In genomic region chr9:108577025-108577424, GRCm38 (mm10) we compare ENCODE assay signal across 11 mouse cellular contexts. TPM values are rescaled to one million over a fixed set of nuclear protein-coding genes. Genes with fewer than 3 reads are reported as not detected.
DNase-seq lines count a peak whose midpoint lies in the region; ATAC-seq and TF ChIP-seq lines count a peak whose summit lies in the region.
"Had no signal": no experiment of that assay in that cellular context is flagged by ENCODE, and none has a peak within 500 bp of the region (broad histone marks: within the 10 kb centered on the region; RNA-seq: fewer than 3 reads in every experiment).

No protein-coding gene starts in this region.

- no peak for TF ChIP-seq EP300 in lung, postnatal 0 days (IDR thresholded peaks at IDR 0.05)
- no peak for TF ChIP-seq EP300 in stomach, postnatal 0 days (optimal IDR thresholded peaks at IDR 0.05)

- ATAC-seq in lung, postnatal 0 days: no peak
- ATAC-seq in limb, embryonic 15.5 days (ENCODE audit: insufficient number of reproducible peaks, low FRiP score, low TSS enrichment, low read depth): no peak
- ATAC-seq in stomach, postnatal 0 days (ENCODE audit: low FRiP score, low TSS enrichment): no peak

- no peak for TF ChIP-seq POLR2A in lung, adult 2 months (IDR thresholded peaks at IDR 0.05; ENCODE audit: borderline replicate concordance, extremely low read depth, low read depth, low read length)

- H3K9ac ChIP-seq in lung, postnatal 0 days (replicated peaks; ENCODE audit: low read depth): no peak overlapping the region
- no peak overlapping the region for H3K9ac ChIP-seq in limb, embryonic 15.5 days
- H3K9ac ChIP-seq in stomach, postnatal 0 days (ENCODE audit: low read length): peak overlapping the region; percentile 43; the same call in 1 of the 2 replicates

- peaks cover 5% of the 10 kb centered on the region for H3K36me3 ChIP-seq in lung, postnatal 0 days (ENCODE audit: insufficient read depth, low read length)
- H3K36me3 ChIP-seq in limb, embryonic 15.5 days: peaks cover 48% of the 10 kb centered on the region
- H3K36me3 ChIP-seq in stomach, postnatal 0 days (ENCODE audit: control insufficient read depth, insufficient read depth, low read length): peaks cover 15% of the 10 kb centered on the region

- 49% methylated on average over 6 of the region's 6 CpGs for WGBS in lung, postnatal 0 days
- 53% methylated on average over 6 of the region's 6 CpGs for WGBS in lung, adult 2 months
- WGBS in limb, embryonic 15.5 days: 43% methylated on average over 6 of the region's 6 CpGs
- 36% methylated on average over 6 of the region's 6 CpGs for WGBS in stomach, postnatal 0 days

- peak; percentile 29 for DNase-seq in cerebellum, adult 9-11 months
- DNase-seq in cerebellum, adult 11 months: no peak
- DNase-seq in lung, postnatal 0 days (ENCODE audit: low spot score): no peak
- DNase-seq in lung, adult 2 months: no peak
- no peak for DNase-seq in stomach, postnatal 0 days (ENCODE audit: low spot score)
- no peak for DNase-seq in thymus, adult 18-20 months
- no peak for DNase-seq in ovary, postnatal 36 days (ENCODE audit: low spot score)
- DNase-seq: kidney, postnatal 4 days; lung, postnatal 4 days; right cerebral cortex, postnatal 4 days had no signal

- TF ChIP-seq CTCF in lung, postnatal 0 days (IDR thresholded peaks at IDR 0.05): no peak
- no peak for TF ChIP-seq CTCF in lung, adult 2 months (IDR thresholded peaks at IDR 0.05; ENCODE audit: insufficient read depth, low read length)
- no peak for TF ChIP-seq CTCF in stomach, postnatal 0 days (IDR thresholded peaks at IDR 0.05; ENCODE audit: low read depth)

- H3K4me1 ChIP-seq in lung, postnatal 0 days (ENCODE audit: insufficient read depth, low read depth, low read length): 0 out of 2 replicates have a peak, but pooled peaks cover 6% of the 10 kb centered on the region
- peaks cover 4% of the 10 kb centered on the region for H3K4me1 ChIP-seq in lung, adult 2 months (ENCODE audit: control insufficient read depth, insufficient read depth, low read length)
- peaks cover 48% of the 10 kb centered on the region for H3K4me1 ChIP-seq in limb, embryonic 15.5 days
- H3K4me1 ChIP-seq in stomach, postnatal 0 days (replicated peaks; ENCODE audit: control insufficient read depth, insufficient read depth): 0 out of 2 replicates have a peak, but pooled peaks cover 2% of the 10 kb centered on the region

- H3K4me3 ChIP-seq in lung, postnatal 0 days (ENCODE audit: low read depth, low read length): no peak overlapping the region
- H3K4me3 ChIP-seq in lung, adult 2 months (replicated peaks; ENCODE audit: extremely low read depth, low read depth, low read length): no peak overlapping the region
- peak overlapping the region; percentile 73 for H3K4me3 ChIP-seq in limb, embryonic 15.5 days
- no peak overlapping the region for H3K4me3 ChIP-seq in stomach, postnatal 0 days (ENCODE audit: low read depth, low read length)

- no peak overlapping the region for H3K27ac ChIP-seq in lung, postnatal 0 days (ENCODE audit: low read length)
- H3K27ac ChIP-seq in limb, embryonic 15.5 days: peak overlapping the region; percentile 93; the same call in 1 of the 2 replicates
- no peak overlapping the region for H3K27ac ChIP-seq in stomach, postnatal 0 days (replicated peaks)

- H3K4me2 ChIP-seq in lung, postnatal 0 days (replicated peaks; ENCODE audit: low read depth, low read length): peak overlapping the region; percentile 95; the same call in 1 of the 2 replicates
- peak overlapping the region; percentile 69 for H3K4me2 ChIP-seq in limb, embryonic 15.5 days
- H3K4me2 ChIP-seq in stomach, postnatal 0 days (replicated peaks; ENCODE audit: low read depth): peak overlapping the region; percentile 78

- no peaks in the 10 kb centered on the region for H3K9me3 ChIP-seq in lung, postnatal 0 days (ENCODE audit: low read length)
- no peaks in the 10 kb centered on the region for H3K9me3 ChIP-seq in limb, embryonic 15.5 days
- no peaks in the 10 kb centered on the region for H3K9me3 ChIP-seq in stomach, postnatal 0 days (ENCODE audit: control insufficient read depth, low read length)

- H3K27me3 ChIP-seq in lung, postnatal 0 days (replicated peaks; ENCODE audit: insufficient read depth, low read length): no peaks in the 10 kb centered on the region
- H3K27me3 ChIP-seq in limb, embryonic 15.5 days: no peaks in the 10 kb centered on the region
- H3K27me3 ChIP-seq in stomach, postnatal 0 days (ENCODE audit: control insufficient read depth, insufficient read depth, low read length): no peaks in the 10 kb centered on the region

RNA-seq across cellular contexts. Expression of gene Wdr6, which starts 1.5 kb away (rescaled TPM):
- 36.6 and 39.5 TPM in 2 replicates for polyA plus RNA-seq in lung, postnatal 0 days (2015; fragmentation: Nextera tagmentation; extraction: Ambion mirVana)
- polyA plus RNA-seq in lung, adult 2 months (2012; rRNA removed): 58.7 and 67.6 TPM in 2 replicates
- 89.6 and 95.0 TPM in 2 replicates for polyA plus RNA-seq in limb, embryonic 15.5 days (2015; fragmentation: Nextera tagmentation; extraction: Ambion mirVana)
- polyA plus RNA-seq in stomach, postnatal 0 days (2015; fragmentation: Nextera tagmentation; extraction: Ambion mirVana): 23.2 and 25.5 TPM in 2 replicates

RNA-seq across cellular contexts. Expression of gene Dalrd3, which starts 7.3 kb away (rescaled TPM):
- polyA plus RNA-seq in lung, postnatal 0 days (2015; fragmentation: Nextera tagmentation; extraction: Ambion mirVana): 74.0 and 78.4 TPM in 2 replicates
- polyA plus RNA-seq in lung, adult 2 months (2012; rRNA removed): 183 and 199 TPM in 2 replicates
- polyA plus RNA-seq in limb, embryonic 15.5 days (2015; fragmentation: Nextera tagmentation; extraction: Ambion mirVana): 109 and 122 TPM in 2 replicates
- polyA plus RNA-seq in stomach, postnatal 0 days (2015; fragmentation: Nextera tagmentation; extraction: Ambion mirVana): 44.9 and 50.5 TPM in 2 replicates

RNA-seq across cellular contexts. Expression of gene Ndufaf3, which starts 9.8 kb away (rescaled TPM):
- 65.7 and 66.3 TPM in 2 replicates for polyA plus RNA-seq in lung, postnatal 0 days (2015; fragmentation: Nextera tagmentation; extraction: Ambion mirVana)
- polyA plus RNA-seq in lung, adult 2 months (2012; rRNA removed): 45.5 and 46.3 TPM in 2 replicates
- polyA plus RNA-seq in limb, embryonic 15.5 days (2015; fragmentation: Nextera tagmentation; extraction: Ambion mirVana): 33.6 and 40.4 TPM in 2 replicates
- 40.4 and 42.4 TPM in 2 replicates for polyA plus RNA-seq in stomach, postnatal 0 days (2015; fragmentation: Nextera tagmentation; extraction: Ambion mirVana)

RNA-seq across cellular contexts. Expression of gene Impdh2, which starts 16.9 kb away (rescaled TPM):
- 55.6 and 56.2 TPM in 2 replicates for polyA plus RNA-seq in lung, postnatal 0 days (2015; fragmentation: Nextera tagmentation; extraction: Ambion mirVana)
- 63.3 and 66.6 TPM in 2 replicates for polyA plus RNA-seq in lung, adult 2 months (2012; rRNA removed)
- polyA plus RNA-seq in limb, embryonic 15.5 days (2015; fragmentation: Nextera tagmentation; extraction: Ambion mirVana): 151 and 157 TPM in 2 replicates
- polyA plus RNA-seq in stomach, postnatal 0 days (2015; fragmentation: Nextera tagmentation; extraction: Ambion mirVana): 67.1 and 70.6 TPM in 2 replicates

RNA-seq across cellular contexts. Expression of gene P4htm, which starts 20.4 kb away (rescaled TPM):
- 3.2 and 4.1 TPM in 2 replicates for polyA plus RNA-seq in lung, postnatal 0 days (2015; fragmentation: Nextera tagmentation; extraction: Ambion mirVana)
- polyA plus RNA-seq in lung, adult 2 months (2012; rRNA removed): 19.6 and 22.4 TPM in 2 replicates
- polyA plus RNA-seq in limb, embryonic 15.5 days (2015; fragmentation: Nextera tagmentation; extraction: Ambion mirVana): 8.8 and 10.8 TPM in 2 replicates
- 3.7 and 4.4 TPM in 2 replicates for polyA plus RNA-seq in stomach, postnatal 0 days (2015; fragmentation: Nextera tagmentation; extraction: Ambion mirVana)
